ENCODE assay signal across 16 mouse cellular contexts in genomic region chr1:162100961-162101830, GRCm38 (mm10).
DNase-seq lines count a peak whose midpoint lies in the region; ATAC-seq and TF ChIP-seq lines count a peak whose summit lies in the region.
"Had no signal": no experiment of that assay in that cellular context is flagged by ENCODE, and none has a peak within 500 bp of the region (broad histone marks: within the 10 kb centered on the region; RNA-seq: fewer than 3 reads in every experiment).

No protein-coding gene starts in this region.

- intact Hi-C loops in heart, postnatal 14 days (cut with DNase I), result no loop called here

- no peak overlapping the region for H3K9ac ChIP-seq in heart, embryonic 13.5 days
- H3K9ac ChIP-seq in limb, embryonic 12.5 days (replicated peaks), result no peak overlapping the region
- H3K9ac ChIP-seq: forebrain, embryonic 13.5 days; liver, embryonic 15.5 days had no signal

- no peak for TF ChIP-seq POLR2A in bone marrow macrophage, adult 2 months (IDR thresholded peaks at IDR 0.05; ENCODE audit: borderline replicate concordance, low read depth, low read length)
- no peak for TF ChIP-seq POLR2A in embryonic fibroblast, embryonic 13.5 days (IDR thresholded peaks at IDR 0.05; ENCODE audit: low read depth, low read length)

- H3K36me3 ChIP-seq in heart, embryonic 13.5 days, result no peaks in the 10 kb centered on the region
- H3K36me3 ChIP-seq in limb, embryonic 12.5 days, result no peaks in the 10 kb centered on the region
- H3K36me3 ChIP-seq: hindbrain, embryonic 10.5 days; liver, embryonic 15.5 days had no signal

- H3K4me2 ChIP-seq in heart, embryonic 13.5 days, result no peak overlapping the region
- no peak overlapping the region for H3K4me2 ChIP-seq in limb, embryonic 12.5 days
- H3K4me2 ChIP-seq: forebrain, embryonic 13.5 days; liver, embryonic 15.5 days; midbrain, embryonic 11.5 days had no signal

- H3K27ac ChIP-seq in heart, embryonic 13.5 days (replicated peaks), result peak overlapping the region; percentile 33; the same call in 1 of the 2 replicates
- H3K27ac ChIP-seq in bone marrow macrophage, adult 2 months (ENCODE audit: insufficient read depth, low read depth, low read length), result peak overlapping the region; percentile 7
- peak overlapping the region; percentile 94 for H3K27ac ChIP-seq in embryonic fibroblast, embryonic 13.5 days (ENCODE audit: insufficient read depth, low read length)
- peak overlapping the region; percentile 91 for H3K27ac ChIP-seq in limb, embryonic 12.5 days
- H3K27ac ChIP-seq: forebrain, embryonic 13.5 days; hindbrain, embryonic 10.5 days; liver, embryonic 15.5 days had no signal

- no peak for DNase-seq in heart, postnatal 14 days
- no peak for DNase-seq in gastrocnemius, postnatal 4 days (ENCODE audit: low spot score in 2 of 2)
- DNase-seq in right cerebral cortex, postnatal 10 days (ENCODE audit: low spot score in 2 of 2), result no peak
- DNase-seq: cerebellum, adult 11 months; cerebellum, postnatal 36 days; right cerebral cortex, postnatal 14 days had no signal

- H3K4me1 ChIP-seq in heart, embryonic 13.5 days, result peaks cover 9% of the 10 kb centered on the region
- H3K4me1 ChIP-seq in bone marrow macrophage, adult 2 months (ENCODE audit: control insufficient read depth, insufficient read depth, low read length), result peaks cover 16% of the 10 kb centered on the region
- no peaks in the 10 kb centered on the region for H3K4me1 ChIP-seq in embryonic fibroblast, embryonic 13.5 days (ENCODE audit: control insufficient read depth, insufficient read depth, low read length)
- H3K4me1 ChIP-seq in limb, embryonic 12.5 days (replicated peaks), result peaks cover 31% of the 10 kb centered on the region
- H3K4me1 ChIP-seq: forebrain, embryonic 13.5 days; liver, embryonic 15.5 days had no signal

- TF ChIP-seq CTCF in bone marrow macrophage, adult 2 months (IDR thresholded peaks at IDR 0.05; ENCODE audit: low read depth, low read length), result no peak
- no peak for TF ChIP-seq CTCF in embryonic fibroblast, embryonic 13.5 days (IDR thresholded peaks at IDR 0.05; ENCODE audit: borderline replicate concordance, insufficient read depth, low read length)

- 80% methylated on average over 10 of the region's 10 CpGs for WGBS in heart, embryonic 13.5 days
- 42% methylated on average over 10 of the region's 10 CpGs for WGBS in limb, embryonic 12.5 days

- no peak overlapping the region for H3K4me3 ChIP-seq in heart, embryonic 13.5 days
- no peak overlapping the region for H3K4me3 ChIP-seq in bone marrow macrophage, adult 2 months (ENCODE audit: insufficient read depth, low read length)
- no peak overlapping the region for H3K4me3 ChIP-seq in embryonic fibroblast, embryonic 13.5 days (ENCODE audit: insufficient read depth, low read length)
- no peak overlapping the region for H3K4me3 ChIP-seq in limb, embryonic 12.5 days (replicated peaks)
- H3K4me3 ChIP-seq: forebrain, embryonic 13.5 days; hindbrain, embryonic 10.5 days; liver, embryonic 15.5 days had no signal

- no peak for ATAC-seq in heart, embryonic 13.5 days (ENCODE audit: extremely low read depth, insufficient number of reproducible peaks, low FRiP score, low TSS enrichment)
- ATAC-seq in limb, embryonic 12.5 days (ENCODE audit: insufficient number of reproducible peaks, insufficient read depth, low FRiP score, low TSS enrichment, low read depth), result peak; percentile 87
- no peak for ATAC-seq in megakaryocyte progenitor cell, adult 5-6 weeks (replicated peaks; ENCODE audit: poor library complexity)
- ATAC-seq: forebrain, embryonic 13.5 days; inflammation-experienced regulatory T-cells, adult 6 months had no signal

- H3K27me3 ChIP-seq in heart, embryonic 13.5 days (replicated peaks), result no peaks in the 10 kb centered on the region
- no peaks in the 10 kb centered on the region for H3K27me3 ChIP-seq in limb, embryonic 12.5 days
- H3K27me3 ChIP-seq: forebrain, embryonic 13.5 days; liver, embryonic 15.5 days had no signal

- H3K9me3 ChIP-seq in heart, embryonic 13.5 days, result no peaks in the 10 kb centered on the region
- H3K9me3 ChIP-seq in limb, embryonic 12.5 days, result no peaks in the 10 kb centered on the region
- H3K9me3 ChIP-seq: forebrain, embryonic 13.5 days; hindbrain, embryonic 10.5 days; liver, embryonic 15.5 days had no signal

Comparison
In these comparisons a context has a peak if more than half of its experiments do, and no peak if none do; other contexts are left out.
1. H3K27ac ChIP-seq: peak in every context shown above with its lines; median percentile 94 in embryonic fibroblast, embryonic 13.5 days; 91 in limb, embryonic 12.5 days; 33 in heart, embryonic 13.5 days; 7 in bone marrow macrophage, adult 2 months.